Mouse (Mus musculus) midbrain, embryonic 12.5 days (tissue): ENCODE measurements around the gene Rexo5. TPM values are rescaled to one million over a fixed set of nuclear protein-coding genes. Genes with fewer than 3 reads are reported as not detected.

ENCODE experiments used
- ATAC-seq: fragments of 200-750 bp; cut with Nextera tagmentation; 2 replicates; pipeline ENCODE4 v1.8.0; 2017; ENCODE audit warnings: low read depth, moderate TSS enrichment, moderate library complexity; ENCODE audit not compliant: low FRiP score
- H3K27ac ChIP-seq: fragments of 300-500 bp; sonication (generic); replicated peaks from 2 replicates; pipeline ENCODE4 v1.5.1; 2016; ENCODE audit warnings: mild to moderate bottlenecking
- H3K27me3 ChIP-seq: fragments of 300-500 bp; sonication (generic); 2 replicates; pipeline ENCODE4 v1.6.1; 2016; ENCODE audit warnings: mild to moderate bottlenecking
- H3K36me3 ChIP-seq: fragments of 300-500 bp; sonication (generic); 2 replicates; pipeline ENCODE4 v1.6.1; 2016
- H3K4me1 ChIP-seq: fragments of 300-500 bp; sonication (generic); 2 replicates; pipeline ENCODE4 v1.6.1; 2016
- H3K4me2 ChIP-seq: fragments of 300-500 bp; sonication (generic); replicated peaks from 2 replicates; pipeline ENCODE4 v1.6.1; 2016; ENCODE audit warnings: mild to moderate bottlenecking, moderate library complexity
- H3K4me3 ChIP-seq: fragments of 300-500 bp; sonication (generic); 2 replicates; pipeline ENCODE4 v1.5.1; 2016; ENCODE audit warnings: mild to moderate bottlenecking
- H3K9ac ChIP-seq: fragments of 300-500 bp; sonication (generic); replicated peaks from 2 replicates; pipeline ENCODE4 v1.6.1; 2016; ENCODE audit warnings: mild to moderate bottlenecking, moderate library complexity
- H3K9me3 ChIP-seq: fragments of 300-500 bp; sonication (generic); 2 replicates; pipeline ENCODE4 v1.6.1; 2016; ENCODE audit warnings: mild to moderate bottlenecking
- WGBS: fragments of 180-500 bp; shearing (Covaris S2); methylation state at CpG from one replicate; pipeline ENCODE4 v1.1.7; 2016; 5-methylcytosine and 5-hydroxymethylcytosine counted together
- polyA plus RNA-seq: library from polyadenylated mRNA; unstranded; fragments of >200 nt; fragmentation: Nextera tagmentation; extraction: Ambion mirVana; gene quantifications from 2 replicates; pipeline ENCODE4 v1.2.1, GENCODE M21; 2016

The Rexo5 gene
- polyA plus RNA-seq, 1 experiment from 2014 or later, result 27.6 TPM

DNA sequence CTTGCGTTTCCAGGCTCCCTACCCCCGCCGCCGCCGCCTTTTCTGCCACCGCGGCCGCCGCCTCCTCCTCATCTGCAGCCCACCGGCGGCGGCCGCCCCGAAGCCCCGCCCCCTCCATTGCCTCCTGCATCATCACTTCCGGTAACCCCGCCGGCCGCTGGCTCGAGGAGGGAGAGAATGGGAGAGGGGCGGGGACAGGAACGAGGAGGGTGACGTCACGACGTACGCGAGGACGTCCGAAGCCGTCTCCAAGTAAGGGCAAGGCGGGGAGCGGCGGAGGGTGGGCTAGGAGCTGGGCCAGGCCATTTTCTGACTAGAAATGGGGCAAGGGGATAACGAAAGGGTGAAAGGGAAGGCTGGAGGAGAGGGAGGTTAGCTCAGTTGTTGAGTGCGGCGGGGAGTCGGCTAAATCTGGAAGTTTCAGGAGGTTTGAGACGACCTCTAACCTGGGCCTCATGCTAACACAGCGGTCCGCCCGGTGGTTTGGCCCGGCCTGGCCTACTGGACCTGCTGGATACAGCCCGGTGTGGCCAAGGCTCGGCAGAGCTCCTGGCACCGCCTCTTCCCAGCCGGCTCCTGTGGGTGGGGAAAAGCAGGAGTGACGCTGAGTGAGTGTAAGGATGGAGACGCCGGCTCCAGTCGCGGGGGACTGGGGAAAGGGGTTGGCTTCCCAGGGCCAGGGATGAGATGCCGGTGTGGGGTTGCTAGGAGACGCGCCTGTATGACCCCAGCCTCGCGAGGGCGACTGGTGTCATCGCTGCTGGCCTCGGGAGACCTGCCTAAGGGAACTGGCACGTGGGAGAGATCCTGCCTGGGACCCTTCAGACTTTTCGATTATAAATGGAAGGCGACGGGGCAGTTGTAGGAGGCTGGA is 102.1 kb downstream of the Rexo5 start, which contains the start of the genes Lyrm1 and Dcun1d3:
Lyrm1 (plus strand) TSS at position 223 of the 874 bp plus-strand sequence.
Dcun1d3 (minus strand) TSS at position 660 of the 874 bp plus-strand sequence.
- Histone ChIP-seq H3K4me3 (peak within 1 kb of the TSS; percentile 64), H3K36me3 (no peaks in the 10 kb centered on the region), H3K27ac (peak within 1 kb of the TSS; percentile 97), H3K9ac (peak within 1 kb of the TSS; percentile 70), H3K27me3 (no peaks in the 10 kb centered on the region), H3K9me3 (no peaks in the 10 kb centered on the region), H3K4me2 (peak within 1 kb of the TSS; percentile 71), H3K4me1 (peaks cover 25% of the 10 kb centered on the region)
- under 1% methylated on average over 63 of the region's 63 CpGs for WGBS
- peak; percentile 97 for ATAC-seq

DNA sequence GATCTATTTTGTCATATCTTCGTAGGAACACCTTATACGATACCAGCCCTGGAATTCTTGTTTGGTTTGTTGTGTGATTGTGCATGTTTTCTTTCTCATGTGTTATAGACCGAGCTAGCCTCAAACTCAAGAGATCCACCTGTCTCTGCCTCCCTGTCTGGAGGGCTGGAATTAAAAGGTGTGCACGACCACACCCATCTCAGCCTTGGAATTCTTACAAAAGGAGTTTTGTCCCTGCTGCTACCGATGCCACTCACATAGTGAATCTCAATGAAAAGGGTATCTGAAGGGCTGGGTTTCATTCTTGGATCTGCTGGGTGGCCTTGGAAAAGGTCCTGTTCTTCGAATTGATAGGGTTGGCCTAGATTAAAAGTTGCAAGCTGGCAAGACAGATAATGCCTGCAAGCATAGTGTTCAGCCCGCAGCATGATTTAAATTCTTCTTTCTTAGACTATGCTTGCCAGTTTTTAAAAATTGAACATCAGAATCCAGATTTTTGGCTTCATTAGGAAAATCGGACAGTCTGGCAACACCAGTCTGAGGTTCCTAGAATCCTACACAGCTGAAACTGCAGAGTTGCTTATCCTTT is 103.8 kb downstream of the Rexo5 start:
- no peaks in the 10 kb centered on the region for H3K36me3 ChIP-seq
- 95% methylated on average over 8 of the region's 8 CpGs for WGBS
- no peaks in the 10 kb centered on the region for H3K9me3 ChIP-seq
- no peak overlapping the region for H3K4me3 ChIP-seq
- no peak for ATAC-seq
- peaks cover 25% of the 10 kb centered on the region for H3K4me1 ChIP-seq
- no peak overlapping the region for H3K4me2 ChIP-seq
- H3K27ac ChIP-seq, result no peak overlapping the region
- H3K9ac ChIP-seq, result no peak overlapping the region
- H3K27me3 ChIP-seq, result no peaks in the 10 kb centered on the region

DNA sequence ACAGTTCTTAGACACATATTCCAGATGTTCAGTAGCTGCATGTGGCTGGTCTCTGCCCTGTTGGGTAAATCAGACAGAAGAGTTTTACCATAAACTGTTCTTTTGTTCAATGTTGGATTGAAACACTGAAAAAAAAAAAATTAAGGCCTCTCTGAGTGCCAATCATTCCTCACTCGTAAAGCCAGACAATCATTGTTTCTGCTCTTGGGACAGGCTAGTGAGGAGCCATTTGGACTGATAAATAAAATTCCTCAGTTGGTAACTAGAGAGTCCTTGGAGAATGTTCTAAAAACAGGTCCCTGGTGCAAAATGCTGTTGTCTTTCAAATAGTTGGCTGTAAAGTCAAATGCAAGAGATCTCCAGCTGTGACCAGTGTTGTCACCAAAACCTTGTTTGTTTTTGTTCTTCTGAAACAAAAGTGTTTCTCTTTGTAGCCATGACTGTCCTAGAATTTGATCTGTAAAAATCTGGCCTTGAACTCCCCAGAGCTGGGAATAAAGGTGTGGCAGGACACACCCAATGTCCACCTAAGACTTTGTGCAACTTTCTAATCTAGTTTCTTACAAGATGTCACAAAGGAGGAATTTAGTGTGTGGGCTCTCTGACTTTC is 104.5 kb downstream of the Rexo5 start:
- Histone ChIP-seq H3K4me1 (peaks cover 22% of the 10 kb centered on the region), H3K27me3 (no peaks in the 10 kb centered on the region), H3K36me3 (no peaks in the 10 kb centered on the region), H3K27ac (no peak overlapping the region), H3K4me2 (no peak overlapping the region), H3K9ac (no peak overlapping the region), H3K9me3 (no peaks in the 10 kb centered on the region), H3K4me3 (no peak overlapping the region)
- WGBS, result 61% methylated on average over 1 of the region's 1 CpGs
- ATAC-seq, result no peak

Other genes with a start within 250 kb of the Rexo5 start
- not detected in 2 replicates for gene Acsm2, start 239.7 kb upstream of the Rexo5 start, polyA plus RNA-seq
- not detected in 2 replicates for gene Acsm1, start 187.0 kb upstream of the Rexo5 start, polyA plus RNA-seq
- not detected in 2 replicates for gene Acsm4, start 104.0 kb upstream of the Rexo5 start, polyA plus RNA-seq
- gene Thumpd1, start 73.2 kb upstream of the Rexo5 start, polyA plus RNA-seq, result 90.7 and 91.2 TPM in 2 replicates
- gene Acsm3, start 33.1 kb upstream of the Rexo5 start, polyA plus RNA-seq, result 0.14 and 0.17 TPM in 2 replicates
- gene Eri2, start 52 bp downstream of the Rexo5 start, polyA plus RNA-seq, result 32.9 and 36.6 TPM in 2 replicates
- gene Lyrm1, start 101.9 kb downstream of the Rexo5 start, polyA plus RNA-seq, result 12.8 and 14.0 TPM in 2 replicates
- 17.8 and 19.4 TPM in 2 replicates for gene Dcun1d3, start 102.3 kb downstream of the Rexo5 start, polyA plus RNA-seq